Mouse (Mus musculus): ENCODE measurements around the gene Ndufs1. TPM values are rescaled to one million over a fixed set of nuclear protein-coding genes. Genes with fewer than 3 reads are reported as not detected.
A peak's percentile ranks its signal among the peaks of the same experiment; 100 is the strongest.

The Ndufs1 gene
- polyA plus RNA-seq (2015; fragmentation: Nextera tagmentation; extraction: Ambion mirVana): 86.5 and 90.7 TPM in 2 replicates

GRCm38 (mm10) chr1:63176604-63177421 lies at the start of gene Ndufs1, which contains the start of gene Eef1b2:
Gene Ndufs1 (minus strand): TSS chr1:63176833.
Gene Eef1b2 (plus strand): TSS chr1:63176825.
- TF ChIP-seq CTCF (IDR thresholded peaks at IDR 0.05; ENCODE audit: low read depth) (no peak), EP300 (optimal IDR thresholded peaks at IDR 0.05) (peak; percentile 94)
- ATAC-seq (ENCODE audit: low FRiP score, low TSS enrichment) (peak; percentile 94), DNase-seq (ENCODE audit: low spot score) (peak; percentile 97)
- Histone ChIP-seq H3K9me3 (ENCODE audit: control insufficient read depth, low read length) (no peaks in the 10 kb centered on the region), H3K27ac (replicated peaks) (peak within 1 kb of the TSS; percentile 93), H3K36me3 (ENCODE audit: control insufficient read depth, insufficient read depth, low read length) (peaks cover 2% of the 10 kb centered on the region; the same call in 1 of the 2 replicates), H3K4me3 (ENCODE audit: low read depth, low read length) (peak within 1 kb of the TSS; percentile 99), H3K9ac (ENCODE audit: low read length) (peak within 1 kb of the TSS; percentile 96), H3K4me1 (replicated peaks; ENCODE audit: control insufficient read depth, insufficient read depth) (peaks cover 7% of the 10 kb centered on the region; the same call in 1 of the 2 replicates), H3K27me3 (ENCODE audit: control insufficient read depth, insufficient read depth, low read length) (no peaks in the 10 kb centered on the region), H3K4me2 (replicated peaks; ENCODE audit: low read depth) (peak within 1 kb of the TSS; percentile 73)
- under 1% methylated on average over 71 of the region's 72 CpGs for WGBS

- TF ChIP-seq EP300 (optimal IDR thresholded peaks at IDR 0.05): no peak
- no peak for TF ChIP-seq CTCF (IDR thresholded peaks at IDR 0.05; ENCODE audit: low read depth)
Measured at GRCm38 (mm10) chr1:63225890-63226289, 49.3 kb upstream of the Ndufs1 start.

GRCm38 (mm10) chr1:63225009-63225408 lies 48.4 kb upstream of the Ndufs1 start:
- ATAC-seq (ENCODE audit: low FRiP score, low TSS enrichment) (no peak), DNase-seq (ENCODE audit: low spot score) (no peak)
- H3K9me3 ChIP-seq (ENCODE audit: control insufficient read depth, low read length): no peaks in the 10 kb centered on the region
- H3K9ac ChIP-seq (ENCODE audit: low read length): no peak overlapping the region
- TF ChIP-seq CTCF (IDR thresholded peaks at IDR 0.05; ENCODE audit: low read depth): no peak
- TF ChIP-seq EP300 (optimal IDR thresholded peaks at IDR 0.05): no peak
- no peaks in the 10 kb centered on the region for H3K36me3 ChIP-seq (ENCODE audit: control insufficient read depth, insufficient read depth, low read length)
- no peaks in the 10 kb centered on the region for H3K27me3 ChIP-seq (ENCODE audit: control insufficient read depth, insufficient read depth, low read length)
- no peak overlapping the region for H3K4me2 ChIP-seq (replicated peaks; ENCODE audit: low read depth)
- WGBS: 65% methylated on average over 4 of the region's 4 CpGs
- no peak overlapping the region for H3K4me3 ChIP-seq (ENCODE audit: low read depth, low read length)
- no peaks in the 10 kb centered on the region for H3K4me1 ChIP-seq (replicated peaks; ENCODE audit: control insufficient read depth, insufficient read depth)
- H3K27ac ChIP-seq (replicated peaks): no peak overlapping the region

More at GRCm38 (mm10) chr1:63225890-63226289, 49.3 kb upstream of the Ndufs1 start:
- no peak overlapping the region for H3K27ac ChIP-seq (replicated peaks)
- no peaks in the 10 kb centered on the region for H3K9me3 ChIP-seq (ENCODE audit: control insufficient read depth, low read length)
- DNase-seq (ENCODE audit: low spot score) (no peak), ATAC-seq (ENCODE audit: low FRiP score, low TSS enrichment) (no peak)
- 11% methylated on average over 7 of the region's 7 CpGs for WGBS
- no peaks in the 10 kb centered on the region for H3K4me1 ChIP-seq (replicated peaks; ENCODE audit: control insufficient read depth, insufficient read depth)
- no peak overlapping the region for H3K9ac ChIP-seq (ENCODE audit: low read length)
- no peaks in the 10 kb centered on the region for H3K27me3 ChIP-seq (ENCODE audit: control insufficient read depth, insufficient read depth, low read length)
- H3K4me3 ChIP-seq (ENCODE audit: low read depth, low read length): no peak overlapping the region
- H3K36me3 ChIP-seq (ENCODE audit: control insufficient read depth, insufficient read depth, low read length): no peaks in the 10 kb centered on the region
- no peak overlapping the region for H3K4me2 ChIP-seq (replicated peaks; ENCODE audit: low read depth)

GRCm38 (mm10) chr1:63219277-63219676 lies 42.6 kb upstream of the Ndufs1 start:
- H3K4me1 ChIP-seq (replicated peaks; ENCODE audit: control insufficient read depth, insufficient read depth): no peaks in the 10 kb centered on the region
- no peaks in the 10 kb centered on the region for H3K27me3 ChIP-seq (ENCODE audit: control insufficient read depth, insufficient read depth, low read length)
- no peak for DNase-seq (ENCODE audit: low spot score)
- no peak overlapping the region for H3K4me3 ChIP-seq (ENCODE audit: low read depth, low read length)
- H3K36me3 ChIP-seq (ENCODE audit: control insufficient read depth, insufficient read depth, low read length): no peaks in the 10 kb centered on the region
- TF ChIP-seq EP300 (optimal IDR thresholded peaks at IDR 0.05): no peak
- TF ChIP-seq CTCF (IDR thresholded peaks at IDR 0.05; ENCODE audit: low read depth): no peak
- H3K9ac ChIP-seq (ENCODE audit: low read length): no peak overlapping the region
- H3K9me3 ChIP-seq (ENCODE audit: control insufficient read depth, low read length): no peaks in the 10 kb centered on the region
- 98% methylated on average over 4 of the region's 4 CpGs for WGBS
- no peak overlapping the region for H3K4me2 ChIP-seq (replicated peaks; ENCODE audit: low read depth)
- no peak overlapping the region for H3K27ac ChIP-seq (replicated peaks)
- no peak for ATAC-seq (ENCODE audit: low FRiP score, low TSS enrichment)

GRCm38 (mm10) chr1:63214631-63215030 lies 38.0 kb upstream of the Ndufs1 start:
- H3K36me3 ChIP-seq (ENCODE audit: control insufficient read depth, insufficient read depth, low read length): no peaks in the 10 kb centered on the region
- ATAC-seq (ENCODE audit: low FRiP score, low TSS enrichment) (no peak), DNase-seq (ENCODE audit: low spot score) (no peak)
- H3K27me3 ChIP-seq (ENCODE audit: control insufficient read depth, insufficient read depth, low read length): no peaks in the 10 kb centered on the region
- H3K4me3 ChIP-seq (ENCODE audit: low read depth, low read length): no peak overlapping the region
- 57% methylated on average over 7 of the region's 7 CpGs for WGBS
- no peak overlapping the region for H3K27ac ChIP-seq (replicated peaks)
- no peak for TF ChIP-seq EP300 (optimal IDR thresholded peaks at IDR 0.05)
- TF ChIP-seq CTCF (IDR thresholded peaks at IDR 0.05; ENCODE audit: low read depth): no peak
- H3K9me3 ChIP-seq (ENCODE audit: control insufficient read depth, low read length): no peaks in the 10 kb centered on the region
- no peak overlapping the region for H3K4me2 ChIP-seq (replicated peaks; ENCODE audit: low read depth)
- no peaks in the 10 kb centered on the region for H3K4me1 ChIP-seq (replicated peaks; ENCODE audit: control insufficient read depth, insufficient read depth)
- H3K9ac ChIP-seq (ENCODE audit: low read length): no peak overlapping the region

GRCm38 (mm10) chr1:63214271-63214558 lies 37.6 kb upstream of the Ndufs1 start, which contains the start of gene Gpr1:
Gene Gpr1 (minus strand): TSS chr1:63214543.
- Histone ChIP-seq H3K36me3 (ENCODE audit: control insufficient read depth, insufficient read depth, low read length) (no peaks in the 10 kb centered on the region), H3K4me3 (ENCODE audit: low read depth, low read length) (no peak within 1 kb of the TSS), H3K27me3 (ENCODE audit: control insufficient read depth, insufficient read depth, low read length) (no peaks in the 10 kb centered on the region), H3K4me2 (replicated peaks; ENCODE audit: low read depth) (peak within 1 kb of the TSS; percentile 17; the same call in 1 of the 2 replicates), H3K9me3 (ENCODE audit: control insufficient read depth, low read length) (no peaks in the 10 kb centered on the region), H3K4me1 (replicated peaks; ENCODE audit: control insufficient read depth, insufficient read depth) (no peaks in the 10 kb centered on the region), H3K27ac (replicated peaks) (no peak within 1 kb of the TSS), H3K9ac (ENCODE audit: low read length) (no peak within 1 kb of the TSS)
- 32% methylated on average over 3 of the region's 3 CpGs for WGBS
- ATAC-seq (ENCODE audit: low FRiP score, low TSS enrichment) (no peak), DNase-seq (ENCODE audit: low spot score) (no peak)
- TF ChIP-seq EP300 (optimal IDR thresholded peaks at IDR 0.05) (no peak), CTCF (IDR thresholded peaks at IDR 0.05; ENCODE audit: low read depth) (no peak)
